Mouse (Mus musculus) forebrain, postnatal 0 days (tissue): Measurements from ENCODE around the gene Scgb2b15. TPM values are rescaled to one million over a fixed set of nuclear protein-coding genes. Genes with fewer than 3 reads are reported as not detected.
"Not testable (repeated sequence)": the region's sequence is repeated elsewhere in the genome, so short reads cannot be mapped to it uniquely, and the experiment has no call there.

Experiments
- ATAC-seq: fragments of 200-750 bp; cut with Nextera tagmentation; 2 replicates; pipeline ENCODE4 v1.8.0; 2017; ENCODE audit warnings: mild to moderate bottlenecking, moderate library complexity
- DNase-seq: peaks from one replicate; pipeline ENCODE4 v3.0.0-alpha.2; 2015
- H3K27ac ChIP-seq: fragments of 300-500 bp; sonication (generic); 2 replicates; pipeline ENCODE4 v1.5.1; 2014; ENCODE audit warnings: low read depth, mild to moderate bottlenecking, antibody characterized with exemption, low read length, moderate library complexity, mixed read lengths
- H3K27me3 ChIP-seq: fragments of 300-500 bp; sonication (generic); 2 replicates; pipeline ENCODE4 v1.6.1; 2014; ENCODE audit warnings: mild to moderate bottlenecking, low read length, mixed read lengths; ENCODE audit not compliant: insufficient read depth
- H3K36me3 ChIP-seq: fragments of 300-500 bp; sonication (generic); 2 replicates; pipeline ENCODE4 v1.6.1; 2014; ENCODE audit warnings: mild to moderate bottlenecking, moderate library complexity; ENCODE audit not compliant: insufficient read depth
- H3K4me1 ChIP-seq: fragments of 300-500 bp; sonication (generic); 2 replicates; pipeline ENCODE4 v1.6.1; 2014; ENCODE audit warnings: antibody characterized with exemption; ENCODE audit not compliant: insufficient read depth
- H3K4me2 ChIP-seq: fragments of 300-500 bp; sonication (generic); 2 replicates; pipeline ENCODE4 v1.6.1; 2014; ENCODE audit warnings: low read depth, mild to moderate bottlenecking, moderate library complexity
- H3K4me3 ChIP-seq: fragments of 300-500 bp; sonication (generic); 2 replicates; pipeline ENCODE4 v1.5.1; 2014; ENCODE audit warnings: low read depth, low read length, mixed read lengths
- H3K9ac ChIP-seq: fragments of 300-500 bp; sonication (generic); 2 replicates; pipeline ENCODE4 v1.6.1; 2014; ENCODE audit warnings: mild to moderate bottlenecking
- H3K9me3 ChIP-seq: fragments of 300-500 bp; sonication (generic); 2 replicates; pipeline ENCODE4 v1.6.1; 2016; ENCODE audit warnings: low read length
- polyA plus RNA-seq: library from polyadenylated mRNA; unstranded; fragments of >200 nt; fragmentation: Nextera tagmentation; extraction: Ambion mirVana; gene quantifications from 2 replicates; pipeline ENCODE4 v1.2.1, GENCODE M21; 2015
- total RNA-seq: library from RNA; depleted of rRNA; stranded (reverse); fragments of >200 nt; gene quantifications from 2 replicates; pipeline ENCODE4 v1.2.3, GENCODE M21; 2014; rRNA removed

Scgb2b15 gene
- total RNA-seq (not detected in 2 replicates), polyA plus RNA-seq (not detected in 2 replicates)

GRCm38 (mm10) chr7:32829562-32829961, at the start of gene Scgb2b15:
Gene Scgb2b15, minus strand, starts transcription at chr7:32829662.
- not testable (repeated sequence) for H3K9ac ChIP-seq, H3K27me3 ChIP-seq, H3K9me3 ChIP-seq, DNase-seq, H3K4me1 ChIP-seq, H3K36me3 ChIP-seq, ATAC-seq, H3K4me2 ChIP-seq, H3K27ac ChIP-seq, H3K4me3 ChIP-seq

- not testable (repeated sequence) for H3K36me3 ChIP-seq
Measured at GRCm38 (mm10) chr7:32836254-32836653, 6.8 kb upstream of the Scgb2b15 start, which contains the start of gene Scgb1b15. Gene Scgb1b15, plus strand, starts transcription at chr7:32836554.

More at GRCm38 (mm10) chr7:32836254-32836653, 6.8 kb upstream of the Scgb2b15 start, which contains the start of gene Scgb1b15:
- H3K27ac ChIP-seq, H3K9me3 ChIP-seq, H3K9ac ChIP-seq, H3K4me3 ChIP-seq, DNase-seq, H3K27me3 ChIP-seq, H3K4me1 ChIP-seq, ATAC-seq, H3K4me2 ChIP-seq: not testable (repeated sequence)

Other genes starting within 250 kb of the Scgb2b15 start
- gene Scgb1b15, start 6.9 kb upstream of the Scgb2b15 start, total RNA-seq = not detected in 2 replicates
- not detected in 2 replicates for gene Scgb1b15, start 6.9 kb upstream of the Scgb2b15 start, polyA plus RNA-seq
- not detected in 2 replicates for gene Scgb2b17, start 226.9 kb upstream of the Scgb2b15 start, total RNA-seq
- not detected in 2 replicates for gene Scgb2b17, start 226.9 kb upstream of the Scgb2b15 start, polyA plus RNA-seq
- gene Scgb1b17, start 233.8 kb upstream of the Scgb2b15 start, total RNA-seq = not detected in 2 replicates
- gene Scgb1b17, start 233.8 kb upstream of the Scgb2b15 start, polyA plus RNA-seq = not detected in 2 replicates